ENCODE assay signal across 21 mouse cellular contexts in the genomic region with DNA sequence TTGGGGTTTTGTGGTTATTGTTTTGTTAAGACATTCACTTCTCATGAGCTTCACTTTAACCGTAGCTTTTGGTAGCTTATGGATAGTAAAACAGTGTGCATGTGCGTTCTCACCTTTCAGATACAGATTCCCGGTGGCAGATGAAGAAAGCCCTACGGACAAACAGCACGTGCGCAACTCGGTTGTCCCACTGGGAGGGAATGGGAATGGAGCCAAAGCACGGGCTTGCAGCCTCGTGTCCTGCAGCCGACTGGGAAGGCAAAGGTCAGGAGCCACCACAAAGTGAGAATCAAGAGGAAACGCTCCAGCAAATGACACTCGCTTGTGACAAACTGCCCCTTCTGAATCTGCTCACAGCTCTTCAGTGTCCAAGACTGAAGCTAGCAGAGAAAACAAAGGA.
"Had no signal": no experiment of that assay in that cellular context is flagged by ENCODE, and none has a peak within 500 bp of the region (broad histone marks: within the 10 kb centered on the region; RNA-seq: fewer than 3 reads in every experiment).

No protein-coding gene starts in this region.

- H3K9me3 ChIP-seq: limb, embryonic 12.5 days; limb, embryonic 15.5 days; midbrain, embryonic 12.5 days; neural tube, embryonic 12.5 days had no signal

- ATAC-seq: liver, postnatal 0 days; lung, postnatal 0 days; midbrain, embryonic 16.5 days had no signal

- H3K4me3 ChIP-seq: limb, embryonic 12.5 days; limb, embryonic 15.5 days; midbrain, embryonic 12.5 days; neural tube, embryonic 12.5 days; neural tube, embryonic 15.5 days had no signal

- H3K27ac ChIP-seq: kidney, postnatal 0 days; limb, embryonic 12.5 days; limb, embryonic 15.5 days; liver, embryonic 14.5 days; macrophage; midbrain, embryonic 12.5 days; neural tube, embryonic 12.5 days; neural tube, embryonic 15.5 days; stomach, postnatal 0 days had no signal

- H3K9ac ChIP-seq: limb, embryonic 12.5 days; limb, embryonic 15.5 days; liver, embryonic 14.5 days; liver, postnatal 0 days; lung, embryonic 14.5 days; midbrain, embryonic 12.5 days; neural tube, embryonic 12.5 days; neural tube, embryonic 15.5 days had no signal

- H3K4me2 ChIP-seq: limb, embryonic 12.5 days; limb, embryonic 15.5 days; liver, embryonic 11.5 days; lung, embryonic 14.5 days; midbrain, embryonic 12.5 days; neural tube, embryonic 12.5 days; neural tube, embryonic 15.5 days had no signal

- DNase-seq: left cerebral cortex, postnatal 4 days; liver, postnatal 0 days; lung, embryonic 14.5 days; right cerebral cortex, adult 18-20 months; right cerebral cortex, postnatal 14 days; right cerebral cortex, postnatal 4 days; thymus, adult 2 months; thymus, postnatal 14 days; thymus, postnatal 4 days had no signal

- H3K4me1 ChIP-seq: limb, embryonic 12.5 days; limb, embryonic 15.5 days; midbrain, embryonic 12.5 days; neural tube, embryonic 12.5 days; neural tube, embryonic 15.5 days had no signal

- H3K27me3 ChIP-seq: limb, embryonic 12.5 days; limb, embryonic 15.5 days; midbrain, embryonic 12.5 days; neural tube, embryonic 12.5 days; neural tube, embryonic 15.5 days had no signal
